Mouse (Mus musculus) heart, adult 11 months (tissue): ENCODE measurements around the gene Sphkap.
A peak's percentile ranks its signal among the peaks of the same experiment; 100 is the strongest.

Experiments used
- DNase-seq: peaks from one replicate; pipeline ENCODE4 v3.0.0; 2022

Sphkap gene

DNA sequence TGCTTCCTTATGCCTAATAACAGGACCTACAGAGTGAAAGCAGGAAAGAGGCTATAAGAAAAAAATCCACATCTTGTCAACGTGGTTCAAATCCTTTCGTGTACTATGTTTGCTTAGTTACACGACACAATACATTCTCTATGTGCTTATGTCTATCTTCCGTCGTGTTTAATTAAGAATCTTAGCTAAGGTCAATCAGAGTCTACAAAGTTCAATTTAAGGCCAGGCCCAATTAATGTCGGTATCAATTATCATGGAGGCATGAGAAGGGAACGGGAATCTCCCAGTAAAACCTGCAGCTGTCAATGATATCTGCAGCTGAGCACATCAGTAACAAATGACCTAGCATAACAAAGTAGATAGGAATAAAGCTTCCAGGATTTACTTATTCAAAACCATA is 122.1 kb downstream of the Sphkap start:
- DNase-seq: no peak

DNA sequence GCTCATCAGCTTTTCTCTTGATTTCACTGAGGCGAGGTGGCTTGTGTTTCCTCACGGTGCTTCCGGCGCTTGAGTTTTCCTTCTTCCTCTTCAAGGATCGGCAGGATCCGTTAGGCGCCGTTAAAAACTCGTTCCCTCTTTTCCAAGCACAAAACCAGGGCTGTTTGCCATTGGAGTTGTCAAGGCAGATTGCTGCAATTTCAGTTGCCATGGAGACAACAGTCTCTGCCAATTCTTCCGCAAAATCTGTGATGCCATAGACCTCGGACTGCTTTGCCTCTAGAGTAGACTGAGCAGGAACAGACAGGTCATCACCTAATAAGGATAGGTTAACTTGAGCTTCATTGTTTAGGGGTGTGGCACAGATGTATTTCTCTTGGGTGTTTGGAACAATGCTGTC is 131.0 kb downstream of the Sphkap start:
- no peak for DNase-seq

DNA sequence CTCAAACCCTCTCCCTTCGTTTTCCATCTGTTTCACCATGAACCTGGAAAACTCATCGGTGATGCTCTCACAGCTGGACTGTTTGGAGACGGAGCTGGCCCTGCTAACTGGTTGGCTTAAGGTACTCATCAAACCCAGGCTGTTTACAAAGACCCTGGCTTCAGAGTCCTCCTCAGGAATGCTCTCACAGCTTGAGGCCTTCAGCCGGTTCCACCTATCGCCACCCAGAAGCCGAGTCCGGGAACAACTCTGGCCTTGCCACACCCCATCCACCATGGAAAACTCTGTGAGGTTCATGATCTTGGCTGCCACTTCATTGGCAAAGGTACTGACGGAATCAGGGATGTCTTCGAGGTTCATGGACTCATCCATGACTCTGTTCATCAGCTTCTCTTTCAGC is 131.4 kb downstream of the Sphkap start:
- DNase-seq: peak; percentile 84

DNA sequence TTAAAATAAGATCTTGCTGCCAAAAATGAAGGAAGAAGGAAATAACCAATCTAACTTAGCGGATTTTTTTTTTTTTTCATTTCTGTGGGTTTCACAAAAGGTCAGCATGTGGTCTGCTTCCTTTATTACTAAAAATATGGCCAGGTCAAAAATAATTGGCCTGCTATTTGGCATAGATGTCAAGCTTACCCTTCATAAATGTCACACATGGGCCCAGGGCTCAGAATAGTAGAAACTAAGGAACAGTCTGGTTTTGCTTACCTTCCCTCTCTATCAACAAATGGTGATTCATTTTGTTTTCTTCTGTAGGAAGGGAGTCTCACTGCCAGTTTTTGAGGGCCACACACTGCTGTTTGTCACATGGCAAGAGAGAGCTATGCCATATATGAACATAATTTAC is 156.3 kb downstream of the Sphkap start:
- no peak for DNase-seq

DNA sequence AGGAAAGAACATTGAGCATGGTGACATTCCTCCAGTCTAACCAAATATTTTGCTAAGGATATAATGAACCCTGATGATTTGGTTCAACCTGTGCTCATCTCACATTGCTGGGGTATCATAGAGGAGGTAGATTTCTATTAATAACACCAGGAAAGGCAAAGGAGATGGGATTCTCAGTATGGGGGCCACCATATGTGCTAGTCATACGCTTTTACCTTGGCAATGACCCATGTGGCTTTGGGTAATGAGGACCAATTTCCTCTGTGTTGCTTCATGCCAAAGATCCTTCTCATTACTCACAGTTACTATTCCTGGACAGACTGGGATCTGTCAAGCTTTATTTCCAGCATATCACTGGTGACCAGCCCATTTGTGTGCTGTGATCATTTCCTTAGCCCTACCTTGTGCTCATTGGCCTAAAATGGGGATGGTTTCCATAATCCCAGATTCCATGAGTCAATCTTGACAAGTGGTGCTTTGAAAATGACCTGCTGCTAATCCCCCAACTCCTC is 159.7 kb downstream of the Sphkap start:
- peak; percentile 29 for DNase-seq

DNA sequence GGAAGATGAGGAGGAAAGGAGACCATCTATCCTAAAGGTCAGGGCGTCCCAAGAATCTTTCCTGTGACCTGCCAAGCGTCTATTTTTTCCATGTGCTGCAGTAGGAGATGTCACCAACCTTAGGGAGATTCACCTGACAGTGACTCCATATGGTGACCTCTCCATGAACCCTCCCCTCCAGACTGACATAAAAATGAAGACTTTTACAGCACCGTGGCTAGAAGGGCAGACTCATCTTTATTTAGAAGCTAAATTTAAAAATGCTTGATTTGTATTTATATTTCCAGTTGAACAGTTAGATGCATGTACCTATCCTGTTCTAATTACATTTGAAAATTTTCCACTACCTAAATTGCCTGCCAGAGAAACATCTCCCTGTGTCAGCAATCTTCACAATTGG is 180.1 kb downstream of the Sphkap start:
- DNase-seq: no peak

DNA sequence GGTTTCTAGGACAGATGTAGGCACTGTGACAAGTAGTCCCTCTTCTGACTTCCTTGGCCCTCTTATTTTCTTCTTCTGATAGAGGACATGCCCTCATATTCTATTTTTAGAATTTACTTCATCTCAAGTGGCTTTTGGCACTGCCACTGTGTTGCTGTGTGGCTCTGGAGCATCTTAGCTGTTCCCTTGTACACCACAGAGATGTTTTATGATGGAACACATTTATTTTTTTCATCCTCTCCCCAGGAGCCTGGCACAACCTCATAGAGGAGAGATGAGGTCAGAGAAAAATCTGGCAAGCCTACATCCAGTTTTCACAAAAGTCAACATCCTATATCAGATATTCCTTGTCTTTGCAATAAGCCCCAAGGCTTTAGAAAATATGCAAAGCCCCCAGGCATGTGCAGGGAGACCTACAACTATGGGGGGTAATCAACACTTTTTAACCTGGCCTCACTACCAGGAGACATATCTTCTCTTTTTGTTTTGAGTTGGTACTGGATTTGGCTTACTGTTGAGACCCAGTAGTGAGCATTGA is 183.5 kb downstream of the Sphkap start:
- DNase-seq: no peak

DNA sequence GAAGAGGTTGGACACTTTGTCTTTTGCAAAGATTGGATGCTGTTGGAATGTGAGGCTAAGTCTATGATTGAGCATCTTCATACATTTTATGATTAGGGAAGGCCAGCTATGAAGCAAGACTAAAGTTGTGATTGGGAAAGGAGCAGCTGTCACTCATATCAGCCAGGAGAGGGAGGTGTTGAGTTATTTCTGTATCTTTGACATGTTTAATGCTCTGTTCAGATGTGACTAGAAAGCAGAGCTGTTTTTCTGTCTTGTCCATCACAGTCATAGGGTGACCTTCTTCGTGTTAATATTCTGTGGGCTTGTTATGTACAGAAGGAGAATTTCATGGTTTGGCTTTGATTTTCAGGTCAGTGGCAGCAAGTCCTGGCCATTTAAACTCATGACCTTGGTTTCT is 184.9 kb downstream of the Sphkap start:
- no peak for DNase-seq

DNA sequence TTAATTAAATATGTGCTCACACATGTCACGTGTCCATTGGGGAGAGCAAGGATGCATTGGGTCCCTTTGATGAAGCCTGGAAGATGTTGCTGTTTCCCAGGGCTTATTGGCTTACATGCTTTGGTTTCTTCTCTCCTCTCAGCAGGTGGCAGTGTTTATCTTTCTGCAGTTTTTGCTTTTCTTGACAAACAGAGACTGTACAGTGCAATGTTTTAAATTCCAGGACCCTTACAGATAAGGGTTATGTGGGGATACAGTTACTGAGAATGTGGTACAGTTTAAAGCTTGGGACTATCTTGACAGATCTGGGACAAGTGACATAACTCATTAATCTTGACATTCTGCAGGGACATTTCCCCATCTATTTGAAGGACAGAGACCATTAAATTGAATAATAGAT is 189.7 kb downstream of the Sphkap start:
- DNase-seq: no peak

DNA sequence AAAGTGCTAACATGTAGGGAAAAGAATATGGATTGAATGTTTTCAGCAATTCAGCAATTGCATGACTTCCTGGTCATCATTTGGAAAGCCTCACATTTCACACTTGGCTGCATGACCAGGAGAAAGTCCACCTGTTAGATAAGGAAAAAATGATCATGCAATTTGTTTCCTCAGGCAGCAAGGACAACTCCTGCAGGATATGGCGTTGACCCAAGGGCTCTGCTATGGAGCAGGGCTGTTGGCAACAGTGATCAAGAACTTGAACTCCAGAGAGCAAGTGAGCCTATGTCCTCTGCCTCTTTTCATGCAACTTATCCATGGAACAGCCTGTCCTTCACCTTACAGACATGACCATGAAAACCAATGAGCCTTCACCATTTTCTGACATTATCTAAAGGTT is 198.0 kb downstream of the Sphkap start:
- DNase-seq: no peak
